Mouse (Mus musculus) kidney, adult 18-20 months (tissue): ENCODE data around the gene Auts2.

Source experiments
- DNase-seq: peaks from one replicate; pipeline ENCODE4 v3.0.0; 2021

Gene Auts2

GRCm38 (mm10) chr5:131873116-131873515 is 670.0 kb downstream of the Auts2 start:
- DNase-seq, result no peak

- DNase-seq, result no peak
Observed at GRCm38 (mm10) chr5:131869711-131870499, 673.2 kb downstream of the Auts2 start.

GRCm38 (mm10) chr5:131865200-131865599 is 677.9 kb downstream of the Auts2 start:
- DNase-seq, result no peak

GRCm38 (mm10) chr5:131857976-131858375 is 685.2 kb downstream of the Auts2 start:
- no peak for DNase-seq

- DNase-seq, result no peak
Observed at GRCm38 (mm10) chr5:131855358-131855757, 687.8 kb downstream of the Auts2 start.

- no peak for DNase-seq
Observed at GRCm38 (mm10) chr5:131851597-131852453, 691.3 kb downstream of the Auts2 start.

- DNase-seq, result peak; percentile 6
Observed at GRCm38 (mm10) chr5:131850632-131851335, 692.4 kb downstream of the Auts2 start.

GRCm38 (mm10) chr5:131849644-131850043 is 693.5 kb downstream of the Auts2 start:
- DNase-seq, result no peak

GRCm38 (mm10) chr5:131844519-131844800 is 698.7 kb downstream of the Auts2 start:
- peak; percentile 10 for DNase-seq

- no peak for DNase-seq
Observed at GRCm38 (mm10) chr5:131843766-131844518, 699.2 kb downstream of the Auts2 start.

- no peak for DNase-seq
Observed at GRCm38 (mm10) chr5:131839657-131840315, 703.4 kb downstream of the Auts2 start.

- DNase-seq, result no peak
Observed at GRCm38 (mm10) chr5:131839023-131839422, 704.1 kb downstream of the Auts2 start.

- no peak for DNase-seq
Observed at GRCm38 (mm10) chr5:131838064-131838463, 705.1 kb downstream of the Auts2 start.

- DNase-seq, result no peak
Observed at GRCm38 (mm10) chr5:131836014-131836735, 707.0 kb downstream of the Auts2 start.

- no peak for DNase-seq
Observed at GRCm38 (mm10) chr5:131832891-131833876, 710.0 kb downstream of the Auts2 start.

GRCm38 (mm10) chr5:131830111-131830510 is 713.0 kb downstream of the Auts2 start:
- DNase-seq, result no peak

GRCm38 (mm10) chr5:131829248-131829647 is 713.9 kb downstream of the Auts2 start:
- DNase-seq, result no peak

- DNase-seq, result no peak
Observed at GRCm38 (mm10) chr5:131828607-131829006, 714.5 kb downstream of the Auts2 start.

- DNase-seq, result no peak
Observed at GRCm38 (mm10) chr5:131826362-131827261, 716.5 kb downstream of the Auts2 start.
